In the genomic region with DNA sequence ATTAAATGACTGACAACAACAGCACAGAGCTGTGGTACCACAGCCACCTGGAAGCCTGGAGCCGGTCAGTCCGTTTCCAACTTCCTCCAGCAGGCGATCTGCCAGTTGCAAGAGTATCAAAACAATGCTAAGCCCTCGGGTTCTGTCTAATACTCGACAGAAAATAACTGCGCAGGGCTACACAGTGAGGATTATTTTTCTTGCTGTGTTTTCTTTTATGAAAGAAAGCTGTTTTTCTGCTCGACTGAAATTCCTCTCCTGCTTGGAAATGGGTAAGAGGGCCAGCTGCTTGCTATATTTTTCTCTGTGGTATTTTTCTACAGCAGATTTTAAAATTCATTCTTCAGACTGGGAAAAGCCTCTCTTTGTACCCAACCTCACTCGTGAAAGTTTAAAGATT, we compare ENCODE assay signal across 10 mouse cellular contexts. TPM values are rescaled to one million over a fixed set of nuclear protein-coding genes. Genes with fewer than 3 reads are reported as not detected.
DNase-seq lines count a peak whose midpoint lies in the region; ATAC-seq and TF ChIP-seq lines count a peak whose summit lies in the region.
"Had no signal": no experiment of that assay in that cellular context is flagged by ENCODE, and none has a peak within 500 bp of the region (broad histone marks: within the 10 kb centered on the region; RNA-seq: fewer than 3 reads in every experiment).

No protein-coding gene starts in this region.

- intact Hi-C loops in left cerebral cortex, postnatal 36 days (cut with DNase I), result no loop called here

- no peaks in the 10 kb centered on the region for H3K9me3 ChIP-seq in embryonic facial prominence, embryonic 14.5 days (ENCODE audit: control insufficient read depth, low read length)
- no peaks in the 10 kb centered on the region for H3K9me3 ChIP-seq in stomach, embryonic 16.5 days (replicated peaks; ENCODE audit: control insufficient read depth, low read length)
- no peaks in the 10 kb centered on the region for H3K9me3 ChIP-seq in liver, embryonic 12.5 days (replicated peaks)
- H3K9me3 ChIP-seq: heart, embryonic 13.5 days; neural tube, embryonic 12.5 days had no signal

- H3K27ac ChIP-seq in cerebellum, adult 2 months (ENCODE audit: insufficient read depth, low read length), result 0 out of 2 replicates have a peak overlapping the region, but pooled peaks have one; percentile 33
- H3K27ac ChIP-seq in embryonic facial prominence, embryonic 14.5 days (replicated peaks; ENCODE audit: low read depth, low read length), result peak overlapping the region; percentile 81
- H3K27ac ChIP-seq in stomach, embryonic 16.5 days (ENCODE audit: low read length), result no peak overlapping the region
- no peak overlapping the region for H3K27ac ChIP-seq in liver, embryonic 12.5 days
- H3K27ac ChIP-seq: heart, embryonic 13.5 days had no signal

- H3K4me3 ChIP-seq in cerebellum, adult 2 months (replicated peaks; ENCODE audit: insufficient read depth, low read depth, low read length), result no peak overlapping the region
- no peak overlapping the region for H3K4me3 ChIP-seq in embryonic facial prominence, embryonic 14.5 days (ENCODE audit: low read depth, low read length)
- no peak overlapping the region for H3K4me3 ChIP-seq in stomach, embryonic 16.5 days (replicated peaks; ENCODE audit: low read length)
- H3K4me3 ChIP-seq in liver, embryonic 12.5 days, result no peak overlapping the region
- H3K4me3 ChIP-seq: heart, embryonic 13.5 days; neural tube, embryonic 12.5 days had no signal

- peak; percentile 37 for DNase-seq in lung, postnatal 10 days
- DNase-seq in lung, postnatal 25 days (ENCODE audit: low spot score), result no peak
- peak; percentile 71 to 80 for DNase-seq in cerebellum, adult 2 months
- peak; percentile 92 for DNase-seq in embryonic facial prominence, embryonic 14.5 days (ENCODE audit: low spot score)
- peak; percentile 22 to 34 for DNase-seq in left cerebral cortex, postnatal 36 days (ENCODE audit: low spot score in 2 of 2)

- WGBS in cerebellum, adult 2 months, result 9% methylated on average over 8 of the region's 8 CpGs
- WGBS in embryonic facial prominence, embryonic 14.5 days, result 5% methylated on average over 8 of the region's 8 CpGs
- 41% methylated on average over 8 of the region's 8 CpGs for WGBS in stomach, embryonic 16.5 days
- WGBS in liver, embryonic 12.5 days (ENCODE audit: insufficient replicate concordance), result 57% methylated on average over 8 of the region's 8 CpGs

- peak; percentile 78 for ATAC-seq in embryonic facial prominence, embryonic 14.5 days (ENCODE audit: low read depth)
- peak; percentile 72 to 79 for ATAC-seq in hematopoietic stem cell, adult 5-6 weeks (replicated peaks in 1 of 2; ENCODE audit: insufficient read depth in 1 of 2, low FRiP score in 2 of 2, low TSS enrichment in 1 of 2, low read depth in 1 of 2, poor library complexity in 2 of 2, severe bottlenecking in 2 of 2)
- ATAC-seq in stomach, embryonic 16.5 days (ENCODE audit: insufficient read depth, low FRiP score), result no peak
- no peak for ATAC-seq in liver, embryonic 12.5 days

- H3K4me1 ChIP-seq in cerebellum, adult 2 months (ENCODE audit: control insufficient read depth, insufficient read depth, low read length), result peaks cover 3% of the 10 kb centered on the region; the same call in 1 of the 2 replicates
- H3K4me1 ChIP-seq in embryonic facial prominence, embryonic 14.5 days (ENCODE audit: control insufficient read depth, insufficient read depth, low read length), result peaks cover 32% of the 10 kb centered on the region
- no peaks in the 10 kb centered on the region for H3K4me1 ChIP-seq in stomach, embryonic 16.5 days (ENCODE audit: control insufficient read depth, insufficient read depth, low read length)
- H3K4me1 ChIP-seq in liver, embryonic 12.5 days, result no peaks in the 10 kb centered on the region

- H3K27me3 ChIP-seq in cerebellum, adult 2 months (ENCODE audit: control insufficient read depth, insufficient read depth, low read length), result no peaks in the 10 kb centered on the region
- no peaks in the 10 kb centered on the region for H3K27me3 ChIP-seq in embryonic facial prominence, embryonic 14.5 days (replicated peaks; ENCODE audit: control insufficient read depth, insufficient read depth, low read length)
- H3K27me3 ChIP-seq in stomach, embryonic 16.5 days (ENCODE audit: control insufficient read depth, insufficient read depth, low read length), result no peaks in the 10 kb centered on the region
- H3K27me3 ChIP-seq in liver, embryonic 12.5 days (replicated peaks), result no peaks in the 10 kb centered on the region
- H3K27me3 ChIP-seq: heart, embryonic 13.5 days; neural tube, embryonic 12.5 days had no signal

- no peak for TF ChIP-seq CTCF in cerebellum, adult 2 months (IDR thresholded peaks at IDR 0.05; ENCODE audit: borderline replicate concordance, insufficient read depth, low read depth, low read length)

- no peaks in the 10 kb centered on the region for H3K36me3 ChIP-seq in embryonic facial prominence, embryonic 14.5 days (ENCODE audit: control insufficient read depth, insufficient read depth, low read length)
- no peaks in the 10 kb centered on the region for H3K36me3 ChIP-seq in stomach, embryonic 16.5 days (ENCODE audit: control insufficient read depth, insufficient read depth, low read length)
- H3K36me3 ChIP-seq in liver, embryonic 12.5 days, result no peaks in the 10 kb centered on the region
- H3K36me3 ChIP-seq: neural tube, embryonic 12.5 days had no signal

- H3K4me2 ChIP-seq in embryonic facial prominence, embryonic 14.5 days (ENCODE audit: low read depth, low read length), result peak overlapping the region; percentile 30
- peak overlapping the region; percentile 1; the same call in 1 of the 2 replicates for H3K4me2 ChIP-seq in stomach, embryonic 16.5 days (ENCODE audit: low read depth, low read length)
- no peak overlapping the region for H3K4me2 ChIP-seq in liver, embryonic 12.5 days
- H3K4me2 ChIP-seq: heart, embryonic 13.5 days; neural tube, embryonic 12.5 days had no signal

- no peak for TF ChIP-seq POLR2A in cerebellum, adult 2 months (IDR thresholded peaks at IDR 0.05; ENCODE audit: borderline replicate concordance, insufficient read depth, low read length)

- no peak overlapping the region for H3K9ac ChIP-seq in embryonic facial prominence, embryonic 14.5 days (ENCODE audit: low read depth, low read length)
- no peak overlapping the region for H3K9ac ChIP-seq in stomach, embryonic 16.5 days (ENCODE audit: low read length)
- H3K9ac ChIP-seq in liver, embryonic 12.5 days, result no peak overlapping the region
- H3K9ac ChIP-seq: heart, embryonic 13.5 days; neural tube, embryonic 12.5 days had no signal

RNA-seq across cellular contexts. Expression of gene Rag2, which starts 23.8 kb away (rescaled TPM):
- polyA plus RNA-seq in cerebellum, adult 2 months (2012; rRNA removed), result not detected in 2 replicates
- polyA plus RNA-seq in embryonic facial prominence, embryonic 14.5 days (2014; fragmentation: Nextera tagmentation; extraction: Ambion mirVana), result 0.07 and 0.11 TPM in 2 replicates
- 3.2 and 5.1 TPM in 2 replicates for total RNA-seq in hematopoietic stem cell, adult 5-6 weeks (2017)
- total RNA-seq in left cerebral cortex, postnatal 36 days (2021), result not detected
- polyA plus RNA-seq in stomach, embryonic 16.5 days (2015; fragmentation: Nextera tagmentation; extraction: Ambion mirVana), result 0.28 TPM in 1 of 2 replicates, not detected in the other
- polyA plus RNA-seq in liver, embryonic 12.5 days (2016; fragmentation: Nextera tagmentation; extraction: Ambion mirVana), result 0.30 and 0.37 TPM in 2 replicates
- polyA plus RNA-seq: neural tube, embryonic 12.5 days had no signal

RNA-seq across cellular contexts. Expression of gene Rag1, which starts 48.6 kb away (rescaled TPM):
- 0.21 and 0.29 TPM in 2 replicates for polyA plus RNA-seq in cerebellum, adult 2 months (2012; rRNA removed)
- 0.31 and 0.33 TPM in 2 replicates for polyA plus RNA-seq in embryonic facial prominence, embryonic 14.5 days (2014; fragmentation: Nextera tagmentation; extraction: Ambion mirVana)
- 1.1 and 3.1 TPM in 2 replicates for total RNA-seq in hematopoietic stem cell, adult 5-6 weeks (2017)
- total RNA-seq in left cerebral cortex, postnatal 36 days (2021), result under 1 TPM; 0.25 to 0.29 TPM
- 0.04 and 0.17 TPM in 2 replicates for polyA plus RNA-seq in stomach, embryonic 16.5 days (2015; fragmentation: Nextera tagmentation; extraction: Ambion mirVana)
- polyA plus RNA-seq in liver, embryonic 12.5 days (2016; fragmentation: Nextera tagmentation; extraction: Ambion mirVana), result 0.04 TPM in 2 replicates

RNA-seq across cellular contexts. Expression of gene B230118H07Rik, which starts 48.6 kb away (rescaled TPM):
- polyA plus RNA-seq in cerebellum, adult 2 months (2012; rRNA removed), result 53.2 and 56.3 TPM in 2 replicates
- 55.8 and 65.6 TPM in 2 replicates for polyA plus RNA-seq in embryonic facial prominence, embryonic 14.5 days (2014; fragmentation: Nextera tagmentation; extraction: Ambion mirVana)
- 95.0 and 135 TPM in 2 replicates for total RNA-seq in hematopoietic stem cell, adult 5-6 weeks (2017)
- 10 to 100 TPM; 26.3 to 29.4 TPM for total RNA-seq in left cerebral cortex, postnatal 36 days (2021)
- 45.6 and 50.3 TPM in 2 replicates for polyA plus RNA-seq in stomach, embryonic 16.5 days (2015; fragmentation: Nextera tagmentation; extraction: Ambion mirVana)
- polyA plus RNA-seq in liver, embryonic 12.5 days (2016; fragmentation: Nextera tagmentation; extraction: Ambion mirVana), result 21.8 and 22.2 TPM in 2 replicates

Comparison
In these comparisons a context has a peak if more than half of its experiments do, and no peak if none do; other contexts are left out.
1. H3K27ac ChIP-seq: peak in cerebellum, adult 2 months (single experiment) and embryonic facial prominence, embryonic 14.5 days (single experiment); none in stomach, embryonic 16.5 days (single experiment) and liver, embryonic 12.5 days (single experiment).
2. ATAC-seq: peak in embryonic facial prominence, embryonic 14.5 days (single experiment) and hematopoietic stem cell, adult 5-6 weeks (2 of 2); none in stomach, embryonic 16.5 days (single experiment) and liver, embryonic 12.5 days (single experiment).